Mouse (Mus musculus) adrenal gland, postnatal 10 days (tissue): Measurements from ENCODE around the gene Dchs2. TPM values are rescaled to one million over a fixed set of nuclear protein-coding genes. Genes with fewer than 3 reads are reported as not detected.
A peak's percentile ranks its signal among the peaks of the same experiment; 100 is the strongest.

Experiments used
- DNase-seq: peaks from one replicate; pipeline ENCODE4 v3.0.0; 2021; ENCODE audit warnings: mixed read lengths
- total RNA-seq, 2 experiments: library from RNA; stranded (reverse); gene quantifications; 2 replicates each; pipeline ENCODE4 v1.2.3; 2021

The Dchs2 gene
- total RNA-seq, 2 experiments from 2014 or later = 1.7 to 2.4 TPM

DNA sequence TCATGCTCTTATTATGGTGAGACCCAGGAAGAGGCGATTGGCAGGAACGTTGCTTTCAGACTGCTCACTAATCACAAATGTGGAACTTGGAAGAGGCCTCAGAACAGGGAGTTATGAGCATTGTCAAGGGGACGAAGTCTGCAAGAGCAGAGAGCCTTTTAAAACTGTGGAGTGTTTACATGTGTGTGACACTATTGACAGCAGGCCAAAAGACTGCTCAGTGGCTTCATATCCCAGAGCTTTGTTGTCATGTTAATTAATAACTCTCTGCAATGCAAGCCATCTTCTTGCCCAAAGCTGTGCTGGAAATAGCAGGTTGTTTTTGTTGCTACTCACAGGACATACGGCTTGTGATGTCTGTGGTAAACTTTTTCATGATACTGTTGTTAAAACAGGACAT is 27.9 kb downstream of the Dchs2 start:
- DNase-seq = no peak

- DNase-seq = no peak
Observed at GRCm38 (mm10) chr3:83156165-83156564, 28.4 kb downstream of the Dchs2 start.

DNA sequence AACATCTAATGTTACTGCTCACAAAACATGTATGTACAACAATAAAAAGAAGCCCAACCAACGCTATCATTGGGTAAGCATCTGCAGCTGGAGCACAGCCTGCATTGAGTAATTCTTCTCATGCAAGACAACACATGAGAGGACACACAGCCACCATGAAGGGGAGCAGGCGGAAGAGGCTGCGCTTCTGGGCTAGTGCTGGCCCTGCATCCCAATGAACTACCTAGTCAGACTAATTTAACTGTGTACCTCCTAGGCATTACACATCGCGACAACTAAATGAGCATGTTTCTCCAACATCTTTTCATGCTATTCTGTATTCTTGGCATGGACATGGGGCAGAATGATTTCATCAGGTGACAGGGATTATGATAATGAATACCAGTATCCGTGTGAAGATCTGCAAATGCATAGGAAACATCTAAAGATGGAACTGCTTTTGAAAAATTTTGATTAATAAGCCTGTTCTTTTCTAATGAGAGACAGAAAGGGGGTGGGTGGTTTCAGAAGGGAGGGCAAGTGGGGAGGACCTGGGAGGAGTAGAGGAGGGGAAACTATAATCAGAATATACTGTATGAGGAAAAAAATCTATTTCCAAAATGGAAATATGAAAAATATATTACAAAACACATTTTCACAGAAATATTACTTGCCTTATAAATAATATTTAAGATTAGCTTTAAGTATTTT is 33.9 kb downstream of the Dchs2 start:
- no peak for DNase-seq

- DNase-seq = peak; percentile 20
Observed at GRCm38 (mm10) chr3:83163676-83164075, 35.9 kb downstream of the Dchs2 start.

DNA sequence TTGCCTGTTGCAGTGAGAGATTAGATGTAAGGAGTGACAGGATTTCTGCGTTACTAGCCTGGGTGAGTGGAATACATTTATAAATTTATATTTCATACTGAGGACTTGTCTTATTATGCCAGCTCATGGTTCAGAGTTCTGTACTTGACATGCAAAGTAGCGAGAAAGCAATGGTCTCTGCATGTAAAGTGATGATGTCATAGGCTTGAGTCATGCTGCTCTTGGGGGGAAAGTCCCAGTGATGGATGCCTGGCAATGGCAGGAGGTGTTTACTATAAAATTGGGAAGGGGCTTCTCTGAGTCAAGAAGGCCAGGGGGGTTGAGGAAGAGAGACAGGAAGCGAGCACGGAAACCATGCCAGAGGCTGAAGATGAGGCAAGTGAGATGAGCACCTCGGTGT is 57.8 kb downstream of the Dchs2 start:
- DNase-seq = no peak

GRCm38 (mm10) chr3:83191271-83191670 is 63.5 kb downstream of the Dchs2 start:
- no peak for DNase-seq

DNA sequence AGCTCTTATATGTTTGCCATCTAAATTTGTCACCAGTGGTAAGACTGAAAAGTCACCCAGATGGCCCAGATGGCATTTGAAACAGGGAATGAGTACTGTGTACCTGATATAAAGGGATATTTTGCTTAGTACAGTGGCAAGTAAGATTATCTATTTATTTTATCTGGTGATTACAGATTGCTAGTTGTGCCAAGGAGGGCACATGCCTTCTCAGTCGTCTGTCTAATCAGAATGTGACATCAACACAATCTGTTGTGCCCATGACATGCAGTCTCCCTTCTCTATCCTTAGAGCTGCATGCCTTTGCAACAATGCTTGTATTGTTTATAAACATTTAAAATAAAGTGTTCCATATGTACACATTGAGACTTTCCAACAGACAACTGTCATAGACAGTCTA is 64.7 kb downstream of the Dchs2 start:
- no peak for DNase-seq

GRCm38 (mm10) chr3:83194911-83195310 is 67.2 kb downstream of the Dchs2 start:
- peak; percentile 35 for DNase-seq

GRCm38 (mm10) chr3:83201286-83201980 is 73.7 kb downstream of the Dchs2 start:
- DNase-seq = no peak

DNA sequence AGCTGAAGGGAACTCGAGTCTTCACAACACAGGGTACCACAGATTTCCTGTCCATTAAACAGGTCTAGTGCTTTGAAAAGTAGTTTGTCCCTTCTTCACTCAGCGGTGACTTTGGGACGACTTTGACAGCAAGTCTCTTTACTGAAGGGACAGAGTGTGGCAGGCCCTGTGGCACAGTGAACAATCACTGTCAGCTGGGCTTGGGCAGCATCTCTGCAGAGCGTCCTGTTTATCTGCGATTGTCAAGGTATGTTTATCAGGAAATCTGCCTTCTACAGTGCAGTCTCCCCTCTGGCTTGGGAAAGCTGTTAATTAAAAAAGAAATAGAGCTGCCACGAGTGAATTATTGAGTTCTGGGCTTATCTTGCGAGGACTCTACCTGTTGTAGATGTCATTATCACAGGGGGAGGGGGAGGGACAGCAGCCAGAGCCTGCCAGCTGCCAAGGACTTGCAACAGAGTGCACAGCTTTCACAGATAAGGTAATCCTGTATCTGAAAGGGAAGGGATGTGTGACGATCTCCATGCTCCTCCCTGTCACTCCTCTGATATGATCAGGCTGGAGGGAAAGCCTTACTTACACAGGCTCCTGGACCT is 77.4 kb downstream of the Dchs2 start:
- DNase-seq = no peak

DNA sequence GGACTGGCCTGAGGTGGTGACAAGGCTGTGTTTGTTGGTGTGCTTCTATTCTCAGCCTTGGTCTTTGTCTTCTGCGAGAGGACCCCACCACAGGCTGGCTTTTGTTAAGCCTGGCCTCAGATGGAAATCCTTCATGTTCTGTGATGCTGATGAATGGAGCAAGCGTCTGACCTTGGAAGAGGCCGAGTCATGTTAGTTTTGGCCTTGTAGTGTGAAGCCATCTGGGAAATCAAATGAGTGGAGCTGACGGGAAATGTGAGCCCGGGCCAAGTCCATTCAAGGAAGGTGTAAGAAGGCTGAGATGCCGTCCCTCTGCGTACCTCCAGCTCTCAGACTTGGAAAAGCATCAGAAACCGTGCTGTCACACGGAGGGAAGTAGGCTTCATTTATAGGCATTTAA is 81.9 kb downstream of the Dchs2 start:
- peak; percentile 63 for DNase-seq

DNA sequence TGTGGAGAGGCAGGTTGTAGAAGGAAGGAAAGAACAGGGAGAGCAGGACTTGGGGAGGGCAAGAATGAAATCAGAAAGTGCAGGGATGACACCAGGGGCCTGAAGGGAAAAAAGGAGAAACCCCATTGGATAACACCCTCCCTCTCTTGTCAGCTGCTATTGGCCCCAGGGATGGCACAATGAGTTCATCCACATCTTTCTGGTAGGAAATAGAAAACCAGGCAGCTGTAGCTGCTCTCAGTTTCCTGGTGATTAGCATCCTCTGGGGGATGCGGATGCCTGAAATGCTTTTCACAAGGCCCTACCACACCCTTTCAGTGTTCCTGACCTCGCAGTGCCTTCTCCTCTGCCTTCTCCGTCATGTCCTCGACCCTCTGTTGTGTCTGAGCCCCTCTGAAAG is 82.5 kb downstream of the Dchs2 start:
- no peak for DNase-seq

GRCm38 (mm10) chr3:83211939-83212338 is 84.2 kb downstream of the Dchs2 start:
- no peak for DNase-seq

DNA sequence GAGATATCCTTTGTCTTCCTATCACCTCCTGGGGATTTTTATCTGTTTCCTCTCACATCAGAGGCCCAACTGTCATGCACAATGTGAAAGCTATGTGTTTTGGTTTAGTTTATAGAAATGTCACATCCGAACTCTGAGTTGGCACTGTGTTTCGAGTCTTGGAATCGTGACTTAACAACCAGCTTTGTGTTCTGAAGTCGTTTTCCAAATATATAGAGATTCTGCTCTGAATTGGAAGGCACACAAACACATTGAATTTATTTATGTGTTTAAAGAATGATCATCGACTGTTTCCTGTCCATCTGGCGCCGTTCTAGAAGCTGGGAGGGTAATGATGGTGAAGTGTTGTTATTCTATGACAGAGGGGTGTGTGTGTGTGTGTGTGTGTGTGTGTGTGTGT is 84.8 kb downstream of the Dchs2 start:
- no peak for DNase-seq

DNA sequence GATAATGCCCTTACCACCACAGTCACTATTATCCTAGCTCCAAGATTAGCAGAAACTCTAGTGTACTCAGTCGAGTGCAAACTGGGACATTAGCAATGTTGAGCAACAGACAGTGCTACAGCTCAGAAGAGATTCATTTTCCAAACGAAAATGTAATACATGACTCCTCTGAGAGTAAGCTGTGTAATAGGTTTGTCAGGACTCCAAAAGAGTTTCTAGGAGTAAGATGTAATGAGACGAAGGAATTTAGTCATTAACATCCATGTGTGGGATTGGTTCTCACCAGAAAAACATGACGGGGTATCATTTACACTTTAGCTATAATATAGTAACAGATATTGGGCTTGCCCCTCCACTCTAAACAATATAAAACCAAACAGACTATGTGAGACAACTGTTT is 90.3 kb downstream of the Dchs2 start:
- DNase-seq = no peak

GRCm38 (mm10) chr3:83220101-83220500 is 92.4 kb downstream of the Dchs2 start:
- no peak for DNase-seq

DNA sequence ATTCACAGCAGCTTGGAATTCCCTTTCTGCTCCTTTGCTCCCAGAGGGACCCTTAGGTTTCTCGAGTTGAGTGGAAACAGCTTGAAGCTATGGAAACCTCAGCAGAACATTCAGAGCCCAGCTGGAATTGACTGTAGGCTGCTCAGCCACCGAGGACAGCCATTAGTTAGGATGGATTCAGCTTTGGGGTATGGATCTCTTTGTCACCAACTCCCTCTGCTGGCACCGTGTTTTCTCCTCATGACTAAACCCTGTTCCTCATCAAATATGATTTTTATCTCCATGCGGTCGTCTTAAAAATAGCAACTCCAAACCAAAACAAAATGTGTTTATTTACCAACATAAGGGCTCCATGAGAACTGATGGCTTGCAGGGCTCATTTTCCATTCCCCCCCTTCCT is 94.4 kb downstream of the Dchs2 start:
- peak; percentile 55 for DNase-seq

DNA sequence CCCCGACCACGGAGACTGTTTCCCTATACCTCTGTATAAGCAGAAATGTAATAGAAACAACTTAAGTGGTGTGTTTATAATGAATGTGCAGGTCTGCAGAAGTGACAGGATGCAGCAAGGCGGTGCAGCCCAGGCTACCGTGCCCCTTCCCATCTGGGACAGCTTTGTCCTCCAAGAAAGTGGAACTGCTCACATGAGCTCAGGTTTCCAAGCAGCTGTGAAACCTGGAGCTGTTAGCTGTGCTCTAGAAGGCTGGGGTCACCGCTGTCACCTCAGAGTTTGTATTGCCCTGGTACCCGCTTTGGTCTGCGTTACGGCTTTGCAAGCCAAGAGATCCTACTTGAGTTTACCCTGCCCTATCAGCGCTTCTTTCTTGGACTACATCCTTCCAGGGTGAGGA is 100.6 kb downstream of the Dchs2 start:
- DNase-seq = no peak

- no peak for DNase-seq
Observed at GRCm38 (mm10) chr3:83230326-83230725, 102.6 kb downstream of the Dchs2 start.

- DNase-seq = peak; percentile 21
Observed at GRCm38 (mm10) chr3:83234457-83234856, 106.7 kb downstream of the Dchs2 start.

DNA sequence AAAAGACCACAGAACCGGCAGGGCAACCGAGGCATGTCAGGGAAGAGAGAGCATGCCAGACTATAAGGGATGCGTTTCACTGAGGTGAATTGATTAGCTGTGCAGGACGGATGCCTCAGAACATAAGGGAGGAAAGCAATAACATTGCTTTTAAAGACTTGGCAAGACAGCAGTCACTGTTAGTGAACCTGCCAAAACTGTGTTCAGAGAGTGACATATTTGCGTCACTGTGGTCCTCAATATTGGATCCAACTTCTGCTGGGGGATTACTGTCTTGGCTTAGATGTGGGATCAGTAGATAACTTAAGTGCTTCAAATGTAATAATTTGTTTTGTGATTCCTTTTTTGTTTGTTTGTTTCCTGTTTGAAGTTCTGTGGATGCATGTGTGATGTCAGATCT is 107.3 kb downstream of the Dchs2 start:
- no peak for DNase-seq

GRCm38 (mm10) chr3:83246536-83246935 is 118.8 kb downstream of the Dchs2 start:
- peak; percentile 21 for DNase-seq

DNA sequence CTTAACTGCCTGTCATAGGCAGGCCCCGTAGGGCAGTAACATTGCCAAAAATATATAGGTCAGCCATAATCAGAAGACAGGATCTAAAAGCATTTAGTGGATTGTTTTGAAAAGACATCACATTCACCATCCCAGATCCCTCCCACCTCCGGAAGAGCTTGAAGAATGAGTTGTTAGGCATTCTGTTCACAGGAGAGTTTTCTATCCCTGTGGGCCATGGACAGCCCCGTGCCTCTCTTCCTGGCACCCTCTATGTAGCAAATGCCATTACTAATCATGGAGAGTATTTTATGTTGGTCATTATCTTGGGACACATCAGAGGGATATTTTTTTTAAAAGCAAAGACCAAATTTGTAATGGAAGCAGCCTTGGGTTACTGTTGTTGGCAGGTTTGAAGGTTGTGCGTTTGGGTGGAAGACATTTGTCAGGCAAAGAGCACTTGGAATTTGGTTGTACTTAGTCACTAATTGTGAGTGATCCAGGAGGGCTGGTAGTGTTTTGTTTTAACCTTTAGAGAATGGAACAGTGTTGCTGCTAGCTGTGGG is 122.3 kb downstream of the Dchs2 start:
- DNase-seq = peak; percentile 22
